Mouse (Mus musculus) kidney, postnatal 25 days (tissue): ENCODE results near the gene Gnai2.

Source experiments
- DNase-seq, 2 experiments: peaks; one replicate each; pipeline ENCODE4 v3.0.0; 2021; ENCODE audit warnings: mixed read lengths in 2 of 2

Gene Gnai2

GRCm38 (mm10) chr9:107657144-107657543, 22.0 kb upstream of the Gnai2 start:
- no peak for DNase-seq

- DNase-seq, result no peak
Observed at GRCm38 (mm10) chr9:107654585-107654984, 19.4 kb upstream of the Gnai2 start.

- no peak for DNase-seq
Observed at GRCm38 (mm10) chr9:107653474-107653873, 18.3 kb upstream of the Gnai2 start.

GRCm38 (mm10) chr9:107650708-107651481, 15.7 kb upstream of the Gnai2 start:
- no peak for DNase-seq

- DNase-seq, result no peak
Observed at GRCm38 (mm10) chr9:107650225-107650624, 15.1 kb upstream of the Gnai2 start.

- DNase-seq, result no peak
Observed at GRCm38 (mm10) chr9:107648767-107649166, 13.6 kb upstream of the Gnai2 start.

- no peak for DNase-seq
Observed at GRCm38 (mm10) chr9:107646975-107647374, 11.8 kb upstream of the Gnai2 start.

- peak; percentile 79 to 87 for DNase-seq
Observed at GRCm38 (mm10) chr9:107645577-107645976, 10.4 kb upstream of the Gnai2 start.

GRCm38 (mm10) chr9:107645153-107645510, 10.0 kb upstream of the Gnai2 start:
- peak; percentile 46 to 73 for DNase-seq

- DNase-seq, result peak; percentile 93 to 94
Observed at GRCm38 (mm10) chr9:107644495-107645152, 9.5 kb upstream of the Gnai2 start.

- no peak for DNase-seq
Observed at GRCm38 (mm10) chr9:107643544-107644214, 8.5 kb upstream of the Gnai2 start.

- DNase-seq, result peak in 1 of 2 experiments; percentile 46
Observed at GRCm38 (mm10) chr9:107641666-107642065, 6.5 kb upstream of the Gnai2 start.

GRCm38 (mm10) chr9:107640257-107640772, 5.1 kb upstream of the Gnai2 start:
- no peak for DNase-seq

- no peak for DNase-seq
Observed at GRCm38 (mm10) chr9:107637070-107637469, 1.9 kb upstream of the Gnai2 start.

- no peak for DNase-seq
Observed at GRCm38 (mm10) chr9:107634406-107635278, 525 bp downstream of the Gnai2 start.

GRCm38 (mm10) chr9:107633661-107634405, 1.3 kb downstream of the Gnai2 start:
- peak; percentile 27 to 63 for DNase-seq

GRCm38 (mm10) chr9:107633091-107633660, 2.0 kb downstream of the Gnai2 start:
- peak; percentile 79 to 91 for DNase-seq

- DNase-seq, result peak; percentile 47 to 71
Observed at GRCm38 (mm10) chr9:107632478-107632877, 2.7 kb downstream of the Gnai2 start.

- DNase-seq, result no peak
Observed at GRCm38 (mm10) chr9:107631861-107632260, 3.3 kb downstream of the Gnai2 start.

GRCm38 (mm10) chr9:107631311-107631826, 3.8 kb downstream of the Gnai2 start:
- no peak for DNase-seq

GRCm38 (mm10) chr9:107630576-107630975, 4.6 kb downstream of the Gnai2 start:
- DNase-seq, result peak in 1 of 2 experiments; percentile 46
